Comparison of ENCODE assay signal across 20 mouse cellular contexts in the genomic region with DNA sequence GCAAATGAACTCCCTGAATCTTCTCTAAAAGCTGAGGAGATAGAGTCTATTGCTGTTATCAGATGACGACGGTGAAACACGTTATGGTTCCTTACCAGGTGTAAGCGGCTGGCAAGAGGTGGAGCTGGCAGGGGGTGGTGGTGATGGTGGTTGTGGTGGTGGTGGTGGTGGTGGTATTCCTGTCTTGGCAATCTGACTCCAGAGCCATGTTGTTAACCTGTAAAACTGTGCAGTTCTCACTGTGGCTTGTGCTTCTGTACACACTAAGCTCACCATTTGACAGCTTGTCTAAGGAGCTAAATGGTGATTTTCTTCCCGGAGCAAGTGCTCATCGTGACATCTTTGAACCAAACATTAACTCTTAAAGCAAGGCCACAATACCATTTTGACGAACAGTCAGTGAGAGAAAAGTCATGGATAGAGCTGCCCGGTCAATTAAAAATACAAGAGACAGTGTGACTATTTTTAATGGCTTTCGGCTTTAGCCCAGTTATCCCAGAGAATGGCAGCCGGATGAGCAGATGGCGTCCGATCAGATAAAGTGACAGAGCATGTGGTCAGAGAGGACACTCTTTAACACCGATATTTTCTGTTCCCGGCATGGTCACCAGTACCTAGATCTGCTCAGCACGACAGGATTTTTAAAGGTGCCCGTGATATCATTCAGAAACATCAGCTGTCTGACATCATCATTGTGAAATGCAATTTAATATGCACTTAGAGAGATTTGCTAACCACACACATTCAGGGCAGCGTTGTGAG. TPM values are rescaled to one million over a fixed set of nuclear protein-coding genes. Genes with fewer than 3 reads are reported as not detected.
DNase-seq lines count a peak whose midpoint lies in the region; ATAC-seq lines count a peak whose summit lies in the region.
"Had no signal": no experiment of that assay in that cellular context is flagged by ENCODE, and none has a peak within 500 bp of the region (broad histone marks: within the 10 kb centered on the region; RNA-seq: fewer than 3 reads in every experiment).

No protein-coding gene starts in this region.

- no peak overlapping the region for H3K9ac ChIP-seq in hindbrain, embryonic 16.5 days (ENCODE audit: low read depth, low read length)
- no peak overlapping the region for H3K9ac ChIP-seq in neural tube, embryonic 12.5 days
- H3K9ac ChIP-seq: embryonic facial prominence, embryonic 15.5 days; liver, postnatal 0 days had no signal

- no peak overlapping the region for H3K4me3 ChIP-seq in hindbrain, embryonic 16.5 days (ENCODE audit: low read length)
- no peak overlapping the region for H3K4me3 ChIP-seq in hindbrain, embryonic 10.5 days
- no peak overlapping the region for H3K4me3 ChIP-seq in neural tube, embryonic 12.5 days
- H3K4me3 ChIP-seq: embryonic facial prominence, embryonic 15.5 days; gastrocnemius, adult 2 months; heart, adult 2 months had no signal

- H3K4me2 ChIP-seq in hindbrain, embryonic 16.5 days (ENCODE audit: low read length), result no peak overlapping the region
- H3K4me2 ChIP-seq in neural tube, embryonic 12.5 days (replicated peaks), result no peak overlapping the region
- H3K4me2 ChIP-seq: embryonic facial prominence, embryonic 15.5 days had no signal

- ATAC-seq in hindbrain, embryonic 16.5 days, result peak; percentile 69; the same call in 1 of the 2 replicates
- 0 out of 2 replicates have a peak, but pooled peaks have one; percentile 56 for ATAC-seq in neural tube, embryonic 12.5 days (ENCODE audit: low FRiP score, low read depth)
- ATAC-seq in megakaryocyte, adult 5-6 weeks (ENCODE audit: poor library complexity, severe bottlenecking), result no peak
- ATAC-seq: forebrain, embryonic 14.5 days; liver, postnatal 0 days had no signal

- no peaks in the 10 kb centered on the region for H3K9me3 ChIP-seq in hindbrain, embryonic 16.5 days (ENCODE audit: control insufficient read depth, low read length)
- H3K9me3 ChIP-seq in hindbrain, embryonic 10.5 days, result no peaks in the 10 kb centered on the region
- H3K9me3 ChIP-seq in neural tube, embryonic 12.5 days, result no peaks in the 10 kb centered on the region
- H3K9me3 ChIP-seq: embryonic facial prominence, embryonic 15.5 days had no signal

- no peaks in the 10 kb centered on the region for H3K36me3 ChIP-seq in hindbrain, embryonic 16.5 days (ENCODE audit: control insufficient read depth, insufficient read depth, low read length)
- H3K36me3 ChIP-seq in hindbrain, embryonic 10.5 days, result no peaks in the 10 kb centered on the region
- no peaks in the 10 kb centered on the region for H3K36me3 ChIP-seq in neural tube, embryonic 12.5 days
- H3K36me3 ChIP-seq: embryonic facial prominence, embryonic 15.5 days had no signal

- no peak for DNase-seq in hindbrain, embryonic 10.5 days (ENCODE audit: low spot score)
- no peak for DNase-seq in neural tube, embryonic 10.5 days (ENCODE audit: extremely low spot score, low spot score)
- peak; percentile 88 for DNase-seq in cerebellum, adult 9-11 months
- DNase-seq in retina, postnatal 7 days (ENCODE audit: low read depth, low spot score), result peak; percentile 17
- no peak for DNase-seq in adrenal gland, postnatal 10 days
- DNase-seq: gastrocnemius, adult 2 months; heart, adult 2 months; heart, postnatal 10 days; kidney, adult 11 months; kidney, postnatal 14 days; liver, postnatal 0 days; lung, postnatal 4 days; spleen, adult 18-20 months; thymus, postnatal 4 days had no signal

- WGBS in hindbrain, embryonic 16.5 days, result 79% methylated on average over 17 of the region's 17 CpGs
- 88% methylated on average over 17 of the region's 17 CpGs for WGBS in hindbrain, embryonic 10.5 days
- WGBS in neural tube, embryonic 12.5 days, result 85% methylated on average over 17 of the region's 17 CpGs

- H3K27me3 ChIP-seq in hindbrain, embryonic 16.5 days (replicated peaks; ENCODE audit: control insufficient read depth, insufficient read depth, low read length), result no peaks in the 10 kb centered on the region
- H3K27me3 ChIP-seq in hindbrain, embryonic 10.5 days (ENCODE audit: insufficient read depth, poor library complexity, severe bottlenecking), result no peaks in the 10 kb centered on the region
- H3K27me3 ChIP-seq in neural tube, embryonic 12.5 days (replicated peaks), result no peaks in the 10 kb centered on the region
- H3K27me3 ChIP-seq: embryonic facial prominence, embryonic 15.5 days had no signal

- H3K4me1 ChIP-seq in hindbrain, embryonic 16.5 days (ENCODE audit: control insufficient read depth, insufficient read depth, low read depth, low read length), result no peaks in the 10 kb centered on the region
- H3K4me1 ChIP-seq in hindbrain, embryonic 10.5 days (replicated peaks), result no peaks in the 10 kb centered on the region
- no peaks in the 10 kb centered on the region for H3K4me1 ChIP-seq in neural tube, embryonic 12.5 days
- H3K4me1 ChIP-seq: embryonic facial prominence, embryonic 15.5 days had no signal

- no peak overlapping the region for H3K27ac ChIP-seq in hindbrain, embryonic 16.5 days (ENCODE audit: low read depth, low read length)
- no peak overlapping the region for H3K27ac ChIP-seq in hindbrain, embryonic 10.5 days
- no peak overlapping the region for H3K27ac ChIP-seq in neural tube, embryonic 12.5 days
- H3K27ac ChIP-seq: embryonic facial prominence, embryonic 15.5 days; gastrocnemius, adult 2 months; heart, adult 2 months had no signal

RNA-seq across cellular contexts. Expression of a gene that starts 56.5 kb away (rescaled TPM):
- polyA plus RNA-seq in hindbrain, embryonic 16.5 days (2015; fragmentation: Nextera tagmentation; extraction: Ambion mirVana), result 1.1 and 1.6 TPM in 2 replicates
- polyA plus RNA-seq in hindbrain, embryonic 10.5 days (2016; fragmentation: Nextera tagmentation; extraction: Ambion mirVana), result 0.06 and 0.07 TPM in 2 replicates
- polyA plus RNA-seq in neural tube, embryonic 12.5 days (2016; fragmentation: Nextera tagmentation; extraction: Ambion mirVana), result 0.33 TPM in 2 replicates
- not detected in 2 replicates for total RNA-seq in megakaryocyte, adult 5-6 weeks (2015)
- total RNA-seq in megakaryocyte, adult 5-6 weeks (2017), result not detected in 2 replicates
- total RNA-seq in adrenal gland, postnatal 10 days (2021), result under 1 TPM; 0.09 to 0.18 TPM
- total RNA-seq: monocyte, adult 5-6 weeks had no signal
- polyA plus RNA-seq: liver, postnatal 0 days had no signal

Comparison
In these comparisons a context has a peak if more than half of its experiments do, and no peak if none do; other contexts are left out.
1. DNase-seq: peak in cerebellum, adult 9-11 months (single experiment) and retina, postnatal 7 days (single experiment); none in hindbrain, embryonic 10.5 days (single experiment), neural tube, embryonic 10.5 days (single experiment) and adrenal gland, postnatal 10 days (single experiment).